Mouse (Mus musculus) embryo, embryonic 11.5 days (tissue): Measurements from ENCODE around the gene Gm3448.

Experiments used
- DNase-seq: peaks from one replicate; pipeline ENCODE4 v3.0.0-alpha.2; 2012; ENCODE audit warnings: low read depth, low spot score

Gm3448 gene

DNA sequence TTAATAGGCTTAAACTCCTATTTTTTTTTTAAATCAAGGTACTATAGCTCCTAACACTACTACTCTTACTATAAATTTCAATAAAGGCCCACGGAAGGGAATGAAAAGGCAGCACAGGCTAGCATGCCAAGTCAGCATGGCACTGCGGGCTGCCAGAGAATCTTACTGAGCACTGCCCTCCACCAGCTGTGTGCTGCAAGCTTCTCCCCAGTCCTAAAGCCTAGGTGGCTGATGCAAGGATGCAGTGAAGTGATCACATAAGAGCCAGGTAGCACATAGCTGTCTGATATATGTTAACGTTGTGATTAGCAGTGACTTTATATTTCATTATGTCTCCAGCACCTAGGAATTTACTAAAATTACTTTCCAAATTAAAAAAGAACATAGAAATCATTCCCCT is 81.4 kb downstream of the Gm3448 start:
- no peak for DNase-seq

DNA sequence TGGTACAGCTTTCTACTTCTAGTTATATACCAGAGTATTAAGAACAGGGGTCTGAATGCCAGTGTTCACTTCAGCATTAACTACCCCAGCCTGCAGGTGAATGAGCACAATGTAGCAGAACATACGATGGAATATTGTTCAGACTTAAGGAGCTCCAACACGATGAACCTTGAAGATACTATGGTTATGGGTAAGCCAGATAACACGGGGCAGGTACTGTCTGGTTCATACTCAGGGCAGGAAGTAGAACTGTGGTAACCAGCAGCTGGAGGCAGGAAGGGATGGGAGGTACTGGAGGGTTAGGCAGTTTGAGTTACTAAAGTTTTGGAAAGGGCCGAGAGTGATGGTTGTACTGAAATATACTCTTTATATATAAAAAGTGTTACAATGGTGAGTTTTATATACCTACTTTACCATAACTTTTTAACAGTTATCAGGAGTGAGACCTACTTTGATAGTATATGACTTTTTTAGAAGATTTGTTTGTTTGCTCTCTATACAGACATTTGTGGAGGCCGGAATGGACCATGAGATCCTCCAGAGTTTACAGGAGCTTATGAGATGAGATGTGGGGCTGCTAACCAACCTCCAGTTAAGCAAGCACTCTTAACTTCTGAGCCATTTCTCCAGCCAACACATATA is 82.5 kb downstream of the Gm3448 start:
- DNase-seq: no peak

DNA sequence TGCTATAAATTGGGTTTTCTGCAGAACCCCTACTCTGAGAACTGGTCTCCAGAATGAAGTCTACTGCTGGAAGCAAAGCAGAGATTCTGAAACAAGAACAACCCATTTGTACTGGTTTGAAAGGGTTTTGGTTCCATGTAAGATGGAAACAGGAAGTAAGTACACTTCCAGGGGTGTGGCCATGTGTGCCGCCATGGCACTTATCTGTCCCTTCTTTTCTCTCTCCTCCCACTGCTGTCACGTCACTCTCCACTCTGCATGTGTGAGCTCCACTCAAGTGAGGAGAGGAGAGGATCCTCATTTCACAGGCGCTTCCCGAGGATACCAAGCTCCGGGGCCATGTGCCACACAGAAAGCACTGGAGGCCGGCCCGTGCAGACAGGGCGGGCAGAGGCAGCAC is 87.9 kb downstream of the Gm3448 start:
- no peak for DNase-seq

DNA sequence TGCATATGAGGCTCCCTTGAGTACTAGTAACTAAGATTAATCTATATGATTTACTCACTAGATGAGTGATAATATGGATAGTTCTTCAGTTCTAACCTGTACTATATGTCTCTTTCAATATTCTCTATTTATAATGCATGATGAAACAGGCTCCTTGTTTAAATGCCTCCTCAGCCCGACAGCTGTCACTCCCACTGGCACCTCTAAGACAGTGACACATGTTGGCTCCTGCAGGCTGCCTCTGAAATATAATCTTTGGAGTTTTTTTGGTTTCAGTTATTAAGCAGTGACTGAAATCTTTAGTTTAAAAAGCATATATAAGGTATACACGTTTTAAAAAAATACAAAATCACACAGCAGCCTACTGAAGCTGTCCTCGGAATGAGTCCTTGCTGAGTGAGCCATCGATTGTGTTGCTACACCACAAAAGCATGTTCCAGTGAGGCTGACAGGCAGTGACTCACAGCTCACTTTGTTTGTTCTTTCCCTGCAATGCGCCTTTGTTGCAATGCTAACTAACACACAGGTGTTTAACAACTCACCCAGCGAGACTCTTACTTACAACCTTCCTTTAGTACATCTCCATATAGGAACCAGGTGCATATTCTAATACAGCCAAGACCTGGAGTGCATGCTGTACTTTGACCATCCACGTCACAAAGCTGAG is 92.0 kb downstream of the Gm3448 start:
- DNase-seq: no peak
